Mouse (Mus musculus): Measurements from ENCODE around the gene Hoxa3.
A peak's percentile ranks its signal among the peaks of the same experiment; 100 is the strongest.

Hoxa3 gene

GRCm38 (mm10) chr6:52218643-52219215 is 5.6 kb upstream of the Hoxa3 start:
- no peak for DNase-seq

GRCm38 (mm10) chr6:52217895-52218642 is 4.9 kb upstream of the Hoxa3 start:
- no peak for DNase-seq

GRCm38 (mm10) chr6:52217459-52217768 is 4.3 kb upstream of the Hoxa3 start:
- DNase-seq: no peak

- DNase-seq: no peak
Measured at GRCm38 (mm10) chr6:52216691-52217458, 3.7 kb upstream of the Hoxa3 start.

- no peak for DNase-seq
Measured at GRCm38 (mm10) chr6:52215771-52216535, 2.8 kb upstream of the Hoxa3 start.

- no peak for DNase-seq
Measured at GRCm38 (mm10) chr6:52215070-52215469, 1.9 kb upstream of the Hoxa3 start.

- DNase-seq: no peak
Measured at GRCm38 (mm10) chr6:52214271-52214670, 1.1 kb upstream of the Hoxa3 start.

- no peak for DNase-seq
Measured at GRCm38 (mm10) chr6:52212556-52213118, 499 bp downstream of the Hoxa3 start.

GRCm38 (mm10) chr6:52211961-52212360 is 1.2 kb downstream of the Hoxa3 start:
- DNase-seq: no peak

- peak; percentile 30 for DNase-seq
Measured at GRCm38 (mm10) chr6:52211170-52211935, 1.8 kb downstream of the Hoxa3 start.

- DNase-seq: no peak
Measured at GRCm38 (mm10) chr6:52209685-52210046, 3.5 kb downstream of the Hoxa3 start.

- no peak for DNase-seq
Measured at GRCm38 (mm10) chr6:52208868-52209684, 4.1 kb downstream of the Hoxa3 start.

- DNase-seq: no peak
Measured at GRCm38 (mm10) chr6:52208072-52208867, 4.9 kb downstream of the Hoxa3 start, which contains the start of gene Hoxa6. Hoxa6 (minus strand) TSS chr6:52208722.

- no peak for DNase-seq
Measured at GRCm38 (mm10) chr6:52207684-52207976, 5.5 kb downstream of the Hoxa3 start.

- DNase-seq: no peak
Measured at GRCm38 (mm10) chr6:52206882-52207683, 6.1 kb downstream of the Hoxa3 start.

- DNase-seq: no peak
Measured at GRCm38 (mm10) chr6:52205638-52206621, 7.2 kb downstream of the Hoxa3 start.

GRCm38 (mm10) chr6:52205221-52205620 is 7.9 kb downstream of the Hoxa3 start:
- DNase-seq: no peak

- no peak for DNase-seq
Measured at GRCm38 (mm10) chr6:52204050-52204752, 8.9 kb downstream of the Hoxa3 start, which contains the start of gene Hoxa5. Hoxa5 (minus strand) TSS chr6:52204587.
